Mouse (Mus musculus) left cerebral cortex, adult 18-20 months (tissue): Measurements from ENCODE around the gene Cemip2. TPM values are rescaled to one million over a fixed set of nuclear protein-coding genes. Genes with fewer than 3 reads are reported as not detected.
"Not testable (repeated sequence)": the region's sequence is repeated elsewhere in the genome, so short reads cannot be mapped to it uniquely, and the experiment has no call there.

ENCODE experiments used
- DNase-seq, 2 experiments: peaks; one replicate each; pipeline ENCODE4 v3.0.0; 2021 to 2022; ENCODE audit warnings: low spot score in 2 of 2, mixed read lengths in 1 of 2
- total RNA-seq, 2 experiments: library from RNA; stranded (reverse); gene quantifications; 2 replicates each; pipeline ENCODE4 v1.2.3; 2021

Gene Cemip2
- total RNA-seq, 2 experiments from 2014 or later: 12.4 to 13.4 TPM

DNA sequence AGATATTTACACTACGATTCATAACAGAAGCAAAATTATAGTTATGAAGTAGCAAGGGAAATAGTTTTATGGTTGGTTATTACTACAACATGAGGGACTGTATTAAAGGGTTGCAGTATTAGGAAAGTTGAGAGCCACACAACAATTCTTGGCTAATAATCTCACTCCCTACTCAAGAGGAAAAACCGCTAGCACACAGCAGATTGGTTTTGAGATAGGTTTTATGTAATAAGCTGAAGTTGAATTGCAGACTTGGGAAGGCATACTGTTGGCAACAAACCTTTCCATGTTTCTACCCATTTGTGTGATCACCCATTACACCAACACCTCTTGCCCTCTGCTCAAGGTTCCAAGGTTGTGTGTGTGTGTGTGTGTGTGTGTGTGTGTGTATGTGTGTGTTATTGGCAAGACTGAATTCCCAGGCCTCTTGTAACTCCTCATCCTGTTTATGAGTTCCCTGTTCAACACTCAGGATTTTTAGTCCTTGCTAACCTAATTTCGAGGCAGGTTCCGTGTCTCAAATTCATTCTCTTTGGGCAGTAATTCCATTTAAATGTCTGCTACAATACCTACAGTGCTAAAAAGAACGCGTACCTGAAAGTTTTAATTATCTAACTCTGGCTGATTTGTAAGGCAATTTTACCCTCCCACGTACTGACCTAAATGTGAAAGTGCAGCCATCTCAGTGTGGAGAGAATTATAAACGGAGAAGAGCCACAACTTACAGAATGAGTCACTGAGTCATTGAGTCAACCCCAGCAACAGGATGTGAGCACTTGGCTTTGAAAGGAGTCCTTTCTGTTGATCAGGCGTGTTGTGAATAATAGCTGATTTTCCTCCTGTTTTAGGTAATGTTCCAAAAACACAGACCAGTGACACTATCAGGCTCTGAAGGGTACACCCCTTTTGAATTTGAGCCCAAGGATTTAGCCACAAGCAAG, 85.1 kb downstream of the Cemip2 start:
- DNase-seq: no peak

DNA sequence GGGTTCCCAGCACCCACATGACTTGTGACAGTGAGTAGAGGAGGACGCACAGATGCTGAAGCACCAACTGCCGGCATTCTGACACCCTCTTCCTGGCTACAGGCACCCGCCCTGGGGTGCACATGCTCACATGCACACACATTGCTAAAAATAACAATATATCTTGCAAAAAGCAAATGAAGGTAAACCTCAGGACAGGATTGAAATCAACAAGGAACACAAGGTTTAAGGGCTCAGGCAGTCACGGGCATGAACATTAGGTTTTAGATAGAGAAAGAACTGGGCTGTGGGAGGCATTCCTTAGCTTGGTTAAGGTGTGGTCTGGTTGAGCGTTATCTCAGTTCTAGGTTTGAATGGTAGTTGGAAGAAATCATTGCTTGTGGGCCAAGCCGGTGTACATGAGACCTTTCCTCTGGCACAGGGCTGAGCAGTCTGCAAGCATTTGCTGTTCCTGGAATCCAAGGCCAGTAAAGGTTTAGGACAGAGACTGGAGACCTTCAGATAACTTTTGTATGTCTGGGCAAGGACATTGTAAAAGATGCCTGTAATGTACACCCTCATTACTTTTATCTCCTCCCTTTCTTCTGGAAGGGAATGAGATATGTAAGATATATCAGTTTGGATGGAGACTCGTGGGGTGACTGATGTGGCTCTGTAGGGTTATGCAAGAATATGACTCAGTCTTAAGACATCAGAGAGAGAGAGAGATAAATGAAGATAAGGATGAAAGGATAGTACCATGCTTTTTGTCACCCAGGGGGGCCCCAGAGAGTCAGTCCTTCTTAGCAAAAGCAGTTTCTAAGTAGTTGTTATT, 87.3 kb downstream of the Cemip2 start:
- DNase-seq: no peak

DNA sequence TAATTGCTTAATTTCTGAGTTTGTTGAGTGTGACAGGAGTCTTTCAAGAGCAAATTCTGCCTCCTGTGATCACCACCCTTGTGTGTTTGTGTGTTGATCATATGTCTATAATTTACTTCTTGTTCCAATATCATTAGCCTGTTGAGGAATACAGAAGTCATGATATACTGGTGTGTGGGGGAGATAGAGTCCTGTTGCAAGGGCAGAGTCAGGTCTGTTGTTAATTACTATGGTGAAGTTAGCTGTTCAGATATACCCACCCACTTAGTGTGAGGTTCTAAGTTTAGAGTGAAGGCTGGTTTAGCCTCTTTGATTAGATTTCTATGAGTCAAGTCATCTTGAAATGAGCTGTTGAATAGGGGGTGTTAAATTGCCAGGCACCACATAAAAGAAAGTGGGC, 88.0 kb downstream of the Cemip2 start:
- no peak for DNase-seq

DNA sequence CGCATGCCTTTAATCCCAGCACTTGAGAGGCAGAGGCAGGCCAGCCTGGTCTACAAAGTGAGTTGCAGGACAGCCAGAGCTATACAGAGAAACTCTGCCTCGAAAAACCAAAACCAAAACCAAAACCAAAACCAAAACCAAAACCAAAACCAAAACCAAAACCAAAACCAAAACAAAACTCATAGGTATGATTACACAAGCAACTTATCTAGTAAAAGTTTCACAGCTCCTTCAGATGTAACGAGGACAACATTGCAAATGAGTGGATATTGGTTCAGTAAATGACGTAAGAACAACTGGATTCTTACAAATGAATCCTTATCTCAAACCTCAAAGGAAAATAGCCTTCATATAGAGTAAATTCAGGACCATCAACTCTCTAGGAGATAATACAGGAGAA, 88.6 kb downstream of the Cemip2 start:
- DNase-seq: not testable (repeated sequence)

DNA sequence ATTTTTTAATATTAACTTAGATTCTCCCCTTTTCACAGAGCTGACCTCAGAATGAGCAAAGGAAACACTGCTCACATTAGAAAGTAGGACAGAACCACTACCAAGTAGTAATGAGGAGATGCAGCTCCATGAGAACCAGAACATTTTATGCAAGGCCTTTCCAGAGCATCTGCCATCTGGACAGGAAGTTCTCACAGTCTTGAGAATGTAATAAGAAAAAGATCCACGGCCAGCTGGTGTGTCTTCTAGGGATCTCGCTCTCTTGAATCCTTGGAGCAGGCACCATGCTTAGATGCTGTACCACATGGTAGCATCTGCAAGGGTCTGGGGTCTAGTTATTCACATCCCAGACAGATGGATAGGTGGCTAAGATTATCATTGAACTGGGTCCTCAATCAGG, 90.3 kb downstream of the Cemip2 start:
- DNase-seq: no peak

DNA sequence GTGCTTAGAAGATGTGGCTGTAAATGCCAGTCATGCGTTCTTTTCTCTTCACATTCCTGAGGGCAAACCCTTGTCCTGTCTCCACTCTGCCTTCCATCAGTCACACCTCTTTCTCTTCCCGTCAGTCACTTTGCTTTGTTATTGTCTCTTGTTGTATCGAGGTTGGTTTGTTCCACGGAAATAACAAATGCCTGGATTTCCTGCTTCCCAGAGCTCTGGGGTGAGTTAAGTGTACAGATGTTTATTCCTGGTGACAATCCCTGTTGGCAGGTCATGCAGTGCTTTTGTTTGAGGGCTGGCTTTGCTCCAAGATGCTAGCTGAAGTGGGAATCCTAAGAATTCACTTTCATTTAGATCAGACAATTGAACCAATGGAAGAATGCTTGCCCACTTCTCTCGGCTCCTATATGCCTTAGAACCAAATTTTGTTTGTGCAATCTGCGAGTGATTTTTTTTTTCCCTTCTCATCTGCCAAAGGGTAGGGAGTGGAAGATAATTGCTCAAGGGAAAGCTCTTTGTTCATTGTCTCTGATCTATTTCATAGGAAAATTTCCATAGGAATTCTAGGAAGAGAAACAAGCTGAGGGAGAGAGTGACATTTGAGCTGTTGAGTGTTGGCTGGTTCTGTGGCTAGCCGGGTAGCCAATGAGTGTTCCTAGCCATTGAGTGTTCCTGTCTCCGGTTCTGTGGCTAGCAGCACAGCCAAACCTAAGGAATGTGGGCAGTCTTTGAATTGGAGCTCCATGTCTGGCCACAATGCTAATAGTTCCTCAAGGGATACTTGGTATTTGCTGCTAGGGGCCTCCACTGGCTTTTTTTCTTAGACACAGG, 104.2 kb downstream of the Cemip2 start:
- no peak for DNase-seq

DNA sequence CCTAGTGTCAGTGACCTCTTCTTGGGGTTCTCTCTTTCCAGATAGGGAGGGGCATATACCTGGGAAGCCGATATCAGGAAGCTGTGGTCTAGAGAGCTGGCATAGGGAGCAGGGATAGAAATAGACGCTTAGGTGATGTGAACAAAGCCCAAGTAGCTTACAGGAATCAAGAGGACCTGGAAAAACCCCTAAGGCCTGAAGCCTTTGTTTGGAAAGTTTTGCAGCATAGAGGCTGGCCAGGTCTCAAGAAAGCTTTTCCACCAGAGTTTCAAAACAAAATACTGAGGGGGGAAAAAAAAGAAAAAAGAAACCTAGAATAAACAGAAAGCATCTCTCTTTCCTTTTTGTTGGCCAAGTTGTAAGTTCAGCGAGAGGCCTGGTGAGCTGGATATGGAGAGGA, 104.9 kb downstream of the Cemip2 start:
- DNase-seq: no peak

DNA sequence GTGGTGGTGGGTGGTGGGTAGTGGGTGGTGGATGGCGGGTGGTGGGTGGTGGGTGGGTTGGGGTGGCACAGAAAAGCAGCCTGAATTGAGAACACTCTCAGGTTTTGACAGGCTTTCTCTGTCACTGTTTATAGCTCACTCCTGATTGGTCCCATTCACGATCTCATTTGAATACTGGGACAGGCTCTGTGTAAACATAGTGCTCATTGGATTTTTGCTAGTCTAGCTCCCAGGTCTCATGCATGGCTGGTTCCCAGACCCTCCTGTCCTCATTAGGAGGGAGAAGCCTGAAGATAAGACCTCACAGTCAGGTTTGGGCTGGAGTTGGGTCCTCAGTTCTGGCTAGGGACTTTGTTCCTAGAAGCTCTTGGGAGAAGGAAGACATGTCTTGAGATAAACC, 105.8 kb downstream of the Cemip2 start:
- DNase-seq: no peak

DNA sequence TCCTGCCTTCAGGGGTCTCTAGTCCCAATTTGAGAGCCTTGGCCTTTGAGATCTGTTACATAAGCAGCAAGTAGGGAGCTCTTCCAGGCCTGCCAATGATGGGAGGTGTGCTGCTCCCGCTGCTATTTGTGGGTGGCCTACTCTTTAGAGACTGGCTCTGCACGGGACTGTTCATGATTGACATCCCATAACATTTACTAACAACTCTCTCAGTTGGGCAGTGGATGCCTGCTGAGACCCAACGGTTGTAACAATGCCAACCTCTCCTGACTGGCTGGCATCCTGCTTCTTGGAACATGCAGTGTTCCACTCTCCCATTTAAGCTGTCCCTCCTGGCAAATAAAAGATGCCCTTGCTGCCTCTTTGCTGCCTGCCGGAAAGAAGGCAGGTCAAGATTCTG, 106.2 kb downstream of the Cemip2 start:
- DNase-seq: no peak

DNA sequence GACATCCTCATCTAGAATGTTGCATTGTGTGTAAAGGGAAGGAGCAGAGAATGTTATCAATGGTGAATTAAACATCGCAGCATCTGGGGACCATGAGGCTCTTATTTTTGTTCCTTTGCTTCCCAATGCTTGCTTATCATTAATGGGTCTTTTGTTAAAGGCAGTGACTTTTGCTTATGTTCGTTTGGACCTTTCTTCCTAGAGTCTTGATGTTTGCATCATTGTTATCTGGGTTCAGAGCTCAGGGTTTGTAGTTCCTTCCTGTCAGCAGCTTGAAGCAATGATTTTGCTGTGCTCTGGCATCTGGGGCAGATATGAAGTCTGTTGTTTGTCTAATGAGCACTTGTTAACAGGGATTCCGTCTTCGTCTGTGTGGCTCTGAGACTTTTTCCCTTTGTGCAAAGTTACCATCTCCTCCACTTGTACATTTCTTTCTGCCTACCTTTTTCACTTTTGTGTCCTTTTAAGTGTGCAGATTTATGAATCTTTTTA, 108.1 kb downstream of the Cemip2 start:
- no peak for DNase-seq

DNA sequence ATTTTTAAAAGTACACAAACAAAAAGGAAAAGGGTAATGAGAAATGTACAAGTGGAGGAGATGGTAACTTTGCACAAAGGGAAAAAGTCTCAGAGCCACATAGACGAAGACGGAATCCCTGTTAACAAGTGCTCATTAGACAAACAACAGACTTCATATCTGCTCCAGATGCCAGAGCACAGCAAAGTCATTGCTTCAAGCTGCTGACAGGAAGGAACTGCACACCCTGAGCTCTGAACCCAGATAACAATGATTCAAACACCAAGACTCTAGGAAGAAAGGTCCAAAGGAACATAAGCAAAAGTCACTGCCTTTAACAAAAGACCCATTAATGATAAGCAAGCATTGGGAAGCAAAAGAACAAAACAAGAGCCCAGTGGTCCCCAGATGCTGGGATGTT, 112.6 kb downstream of the Cemip2 start:
- no peak for DNase-seq

DNA sequence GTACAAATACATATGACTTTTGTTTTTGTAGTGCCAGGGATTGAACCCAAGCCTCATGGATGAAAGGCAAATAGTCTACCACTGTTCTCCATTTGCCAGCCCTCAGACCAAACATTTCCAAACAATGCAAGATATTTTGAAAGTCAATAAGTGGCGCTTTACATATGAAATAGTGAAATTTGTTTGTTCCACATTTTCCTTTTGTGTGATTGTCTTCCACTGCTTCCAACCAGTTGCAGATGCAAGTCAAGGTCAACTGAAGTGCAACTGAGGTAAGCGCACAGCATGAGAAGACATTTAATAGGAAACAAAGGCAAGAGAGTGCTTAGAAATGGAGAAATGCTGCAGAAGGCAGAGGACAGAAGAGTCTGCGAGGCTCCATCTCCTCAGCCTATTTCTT, 116.7 kb downstream of the Cemip2 start:
- DNase-seq: no peak

DNA sequence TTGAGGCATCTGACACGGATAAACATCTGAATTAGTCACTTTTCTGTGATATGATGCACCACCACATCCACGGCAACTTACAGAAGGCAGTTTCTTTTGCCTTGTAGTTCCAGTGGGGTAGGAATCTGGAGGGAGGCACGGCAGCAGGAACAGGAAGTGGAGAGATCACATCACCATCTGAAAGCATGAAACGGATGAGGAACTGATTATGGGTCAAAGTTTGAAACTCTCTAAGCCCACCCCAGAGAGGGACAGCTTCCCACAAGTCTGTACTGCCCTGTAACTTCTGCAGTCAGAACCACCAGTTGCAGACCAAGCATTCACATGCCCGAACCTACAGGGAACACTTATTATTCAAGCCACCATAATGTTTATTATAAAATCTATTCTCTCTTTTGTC, 117.4 kb downstream of the Cemip2 start:
- no peak for DNase-seq

DNA sequence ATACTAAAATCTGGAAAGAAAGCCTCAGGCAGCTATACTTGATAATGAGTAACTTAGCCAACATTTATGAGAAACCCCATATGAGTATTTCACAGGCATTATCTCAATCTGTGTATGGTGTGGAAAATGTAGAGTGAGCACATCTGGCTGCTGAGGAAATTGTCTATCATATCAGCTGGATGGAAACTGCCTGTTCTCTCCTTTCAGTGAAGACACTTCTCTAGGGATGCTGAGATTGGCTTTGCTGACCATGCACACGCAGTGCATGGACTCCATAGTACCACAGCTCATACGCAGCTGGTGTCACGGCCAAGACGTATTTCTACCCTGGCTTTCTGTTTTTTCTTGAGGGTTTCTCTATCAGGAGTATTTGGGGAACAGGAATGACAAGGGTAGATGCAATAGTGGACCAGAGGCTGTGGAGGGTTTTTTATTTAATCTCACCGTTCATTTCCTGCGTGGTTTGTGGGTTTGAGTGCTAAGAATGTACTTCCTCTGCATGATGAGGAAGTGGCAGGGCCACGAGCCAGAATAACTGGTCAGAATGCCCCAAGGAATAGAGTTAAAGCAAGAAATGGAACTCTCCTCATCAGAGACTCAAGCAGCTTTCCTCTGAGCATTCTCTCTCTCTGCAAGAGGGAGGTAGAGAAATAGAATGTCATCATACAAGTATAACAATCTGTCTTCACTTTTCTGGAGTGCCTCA, 119.1 kb downstream of the Cemip2 start:
- DNase-seq: no peak

DNA sequence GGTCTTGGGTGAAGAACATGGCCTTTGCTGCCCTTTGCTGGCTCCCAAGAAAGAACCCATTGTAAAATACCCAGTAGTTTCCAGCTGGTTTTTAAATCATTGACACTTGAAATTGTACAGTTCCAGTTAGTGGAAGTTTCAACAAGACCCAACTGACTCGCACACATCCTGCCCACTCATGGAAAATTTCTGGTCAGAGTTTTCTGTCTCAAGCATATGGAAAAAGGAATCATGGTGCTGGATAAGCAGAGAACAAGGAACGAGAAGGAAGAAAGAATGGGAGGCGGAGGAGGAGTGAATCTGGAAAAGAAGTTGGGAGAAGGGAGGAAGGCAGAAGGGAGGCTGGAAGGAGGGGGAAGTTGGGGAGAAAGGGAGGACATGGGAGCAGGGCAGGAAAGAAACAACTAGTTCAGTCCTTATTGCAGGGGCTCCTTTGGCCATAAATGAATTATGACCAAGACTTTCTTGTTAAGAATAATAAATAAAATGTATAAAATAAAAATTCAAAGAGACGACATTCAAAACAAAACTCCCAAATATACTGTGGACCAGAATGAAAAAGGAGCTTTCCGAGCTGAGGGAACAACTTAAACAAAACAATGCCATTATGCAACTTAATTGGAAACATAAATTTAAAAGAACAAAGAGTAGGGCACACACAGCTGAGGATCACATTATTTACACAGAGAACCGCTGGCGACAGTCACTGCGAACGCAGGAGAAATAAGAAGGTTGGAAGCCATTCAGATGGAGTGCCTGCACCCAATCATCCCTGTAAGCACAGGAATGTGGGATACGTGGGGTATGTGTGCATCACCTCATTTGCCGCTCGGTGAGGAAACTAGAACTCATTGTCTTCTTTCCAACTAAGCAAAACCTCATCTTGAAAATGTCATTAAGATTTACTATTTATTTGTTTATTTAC, 120.1 kb downstream of the Cemip2 start:
- no peak for DNase-seq
